Mouse (Mus musculus) ovary, postnatal 10 days (tissue): ENCODE data around the gene Sorcs3.

Experiments
- DNase-seq: peaks from one replicate; pipeline ENCODE4 v3.0.0; 2022; ENCODE audit warnings: low spot score

Gene Sorcs3

GRCm38 (mm10) chr19:48847700-48848099 lies 641.9 kb downstream of the Sorcs3 start:
- no peak for DNase-seq

GRCm38 (mm10) chr19:48850466-48850865 lies 644.6 kb downstream of the Sorcs3 start:
- no peak for DNase-seq
